ENCODE assay signal across 10 mouse cellular contexts in genomic region chr7:126825403-126825802, GRCm38 (mm10). TPM values are rescaled to one million over a fixed set of nuclear protein-coding genes. Genes with fewer than 3 reads are reported as not detected.
A peak's percentile ranks its signal among the peaks of the same experiment; 100 is the strongest.
DNase-seq lines count a peak whose midpoint lies in the region; ATAC-seq and TF ChIP-seq lines count a peak whose summit lies in the region.
"Had no signal": no experiment of that assay in that cellular context is flagged by ENCODE, and none has a peak within 500 bp of the region (broad histone marks: within the 10 kb centered on the region; RNA-seq: fewer than 3 reads in every experiment).

No protein-coding gene starts in this region.

- no peak for TF ChIP-seq CTCF in liver, postnatal 0 days (IDR thresholded peaks at IDR 0.05; ENCODE audit: low read depth)

- no peaks in the 10 kb centered on the region for H3K9me3 ChIP-seq in liver, postnatal 0 days (ENCODE audit: low read length)
- H3K9me3 ChIP-seq in hindbrain, embryonic 13.5 days: no peaks in the 10 kb centered on the region
- H3K9me3 ChIP-seq in neural tube, embryonic 12.5 days: no peaks in the 10 kb centered on the region
- H3K9me3 ChIP-seq: limb, embryonic 15.5 days had no signal

- no peak for ATAC-seq in liver, postnatal 0 days
- no peak for ATAC-seq in hindbrain, embryonic 13.5 days (ENCODE audit: low FRiP score)
- ATAC-seq in neural tube, embryonic 12.5 days (ENCODE audit: low FRiP score, low read depth): no peak

- 20% methylated on average over 8 of the region's 8 CpGs for WGBS in liver, postnatal 0 days (ENCODE audit: insufficient replicate concordance)
- 31% methylated on average over 8 of the region's 8 CpGs for WGBS in hindbrain, embryonic 13.5 days
- 26% methylated on average over 8 of the region's 8 CpGs for WGBS in neural tube, embryonic 12.5 days

- TF ChIP-seq EP300 in liver, postnatal 0 days (IDR thresholded peaks at IDR 0.05; ENCODE audit: low read depth): no peak

- H3K27ac ChIP-seq in liver, postnatal 0 days (ENCODE audit: low read depth): no peak overlapping the region
- H3K27ac ChIP-seq in hindbrain, embryonic 13.5 days: no peak overlapping the region
- no peak overlapping the region for H3K27ac ChIP-seq in neural tube, embryonic 12.5 days
- H3K27ac ChIP-seq: limb, embryonic 15.5 days had no signal

- no peak overlapping the region for H3K4me3 ChIP-seq in liver, postnatal 0 days (ENCODE audit: low read depth, low read length)
- peak overlapping the region; percentile 70 for H3K4me3 ChIP-seq in hindbrain, embryonic 13.5 days
- H3K4me3 ChIP-seq in neural tube, embryonic 12.5 days: no peak overlapping the region; the same call in 1 of the 2 replicates
- H3K4me3 ChIP-seq: limb, embryonic 15.5 days had no signal

- H3K36me3 ChIP-seq in liver, postnatal 0 days (replicated peaks; ENCODE audit: insufficient read depth, low read length): no peaks in the 10 kb centered on the region
- H3K36me3 ChIP-seq in hindbrain, embryonic 13.5 days: peaks cover 27% of the 10 kb centered on the region
- H3K36me3 ChIP-seq in neural tube, embryonic 12.5 days: peaks cover 7% of the 10 kb centered on the region; the same call in 1 of the 2 replicates
- H3K36me3 ChIP-seq: limb, embryonic 15.5 days had no signal

- DNase-seq in liver, postnatal 0 days: peak; percentile 53
- DNase-seq in liver: no peak
- DNase-seq in embryo, embryonic 11 days: peak; percentile 54
- DNase-seq in urinary bladder, postnatal 14 days (ENCODE audit: low spot score): no peak
- DNase-seq in cerebellum, postnatal 36 days: no peak
- no peak for DNase-seq in spleen, adult 12 weeks (ENCODE audit: low spot score)
- DNase-seq: kidney, adult 18-20 months had no signal

- peaks cover 37% of the 10 kb centered on the region for H3K27me3 ChIP-seq in liver, postnatal 0 days (ENCODE audit: insufficient read depth, low read length)
- H3K27me3 ChIP-seq in hindbrain, embryonic 13.5 days: no peaks in the 10 kb centered on the region
- peaks cover 17% of the 10 kb centered on the region; the same call in 1 of the 2 replicates for H3K27me3 ChIP-seq in neural tube, embryonic 12.5 days (replicated peaks)

- no peak overlapping the region for H3K9ac ChIP-seq in liver, postnatal 0 days (replicated peaks)
- H3K9ac ChIP-seq in hindbrain, embryonic 13.5 days: peak overlapping the region; percentile 87
- H3K9ac ChIP-seq in neural tube, embryonic 12.5 days: 0 out of 2 replicates have a peak overlapping the region, but pooled peaks have one; percentile 33
- H3K9ac ChIP-seq: limb, embryonic 15.5 days had no signal

- no peak overlapping the region for H3K4me2 ChIP-seq in liver, postnatal 0 days (ENCODE audit: low read depth, low read length)
- peak overlapping the region; percentile 73 for H3K4me2 ChIP-seq in hindbrain, embryonic 13.5 days
- peak overlapping the region; percentile 73 for H3K4me2 ChIP-seq in neural tube, embryonic 12.5 days (replicated peaks)
- H3K4me2 ChIP-seq: limb, embryonic 15.5 days had no signal

- H3K4me1 ChIP-seq in liver, postnatal 0 days (ENCODE audit: insufficient read depth): no peaks in the 10 kb centered on the region
- H3K4me1 ChIP-seq in hindbrain, embryonic 13.5 days (replicated peaks): peaks cover 66% of the 10 kb centered on the region
- peaks cover 44% of the 10 kb centered on the region for H3K4me1 ChIP-seq in neural tube, embryonic 12.5 days

RNA-seq across cellular contexts. Expression of gene 4930451I11Rik, which starts 6.0 kb away (rescaled TPM):
- not detected in 2 replicates for polyA plus RNA-seq in liver, postnatal 0 days (2015; fragmentation: Nextera tagmentation; extraction: Ambion mirVana)
- not detected in 2 replicates for polyA plus RNA-seq in hindbrain, embryonic 13.5 days (2015; fragmentation: Nextera tagmentation; extraction: Ambion mirVana)
- not detected in 2 replicates for polyA plus RNA-seq in neural tube, embryonic 12.5 days (2016; fragmentation: Nextera tagmentation; extraction: Ambion mirVana)
- polyA plus RNA-seq: limb, embryonic 15.5 days had no signal

RNA-seq across cellular contexts. Expression of gene Doc2a, which starts 21.8 kb away (rescaled TPM):
- polyA plus RNA-seq in liver, postnatal 0 days (2015; fragmentation: Nextera tagmentation; extraction: Ambion mirVana): not detected in 2 replicates
- 7.1 and 9.3 TPM in 2 replicates for polyA plus RNA-seq in hindbrain, embryonic 13.5 days (2015; fragmentation: Nextera tagmentation; extraction: Ambion mirVana)
- 6.2 and 9.1 TPM in 2 replicates for polyA plus RNA-seq in neural tube, embryonic 12.5 days (2016; fragmentation: Nextera tagmentation; extraction: Ambion mirVana)

RNA-seq across cellular contexts. Expression of gene Fam57b, which starts 27.9 kb away (rescaled TPM):
- polyA plus RNA-seq in liver, postnatal 0 days (2015; fragmentation: Nextera tagmentation; extraction: Ambion mirVana): 0.06 and 0.09 TPM in 2 replicates
- polyA plus RNA-seq in hindbrain, embryonic 13.5 days (2015; fragmentation: Nextera tagmentation; extraction: Ambion mirVana): 52.1 and 55.6 TPM in 2 replicates
- polyA plus RNA-seq in neural tube, embryonic 12.5 days (2016; fragmentation: Nextera tagmentation; extraction: Ambion mirVana): 21.4 and 25.8 TPM in 2 replicates

RNA-seq across cellular contexts. Expression of gene Ppp4c, which starts 33.1 kb away (rescaled TPM):
- 69.9 and 72.1 TPM in 2 replicates for polyA plus RNA-seq in liver, postnatal 0 days (2015; fragmentation: Nextera tagmentation; extraction: Ambion mirVana)
- polyA plus RNA-seq in hindbrain, embryonic 13.5 days (2015; fragmentation: Nextera tagmentation; extraction: Ambion mirVana): 196 and 214 TPM in 2 replicates
- polyA plus RNA-seq in neural tube, embryonic 12.5 days (2016; fragmentation: Nextera tagmentation; extraction: Ambion mirVana): 293 and 310 TPM in 2 replicates

RNA-seq across cellular contexts. Expression of gene Hirip3, which starts 36.4 kb away (rescaled TPM):
- 6.5 and 7.2 TPM in 2 replicates for polyA plus RNA-seq in liver, postnatal 0 days (2015; fragmentation: Nextera tagmentation; extraction: Ambion mirVana)
- polyA plus RNA-seq in hindbrain, embryonic 13.5 days (2015; fragmentation: Nextera tagmentation; extraction: Ambion mirVana): 20.2 and 25.7 TPM in 2 replicates
- polyA plus RNA-seq in neural tube, embryonic 12.5 days (2016; fragmentation: Nextera tagmentation; extraction: Ambion mirVana): 29.1 and 33.5 TPM in 2 replicates

Comparison
In these comparisons a context has a peak if more than half of its experiments do, and no peak if none do; other contexts are left out.
1. DNase-seq: peak in liver, postnatal 0 days (single experiment) and embryo, embryonic 11 days (single experiment); none in liver (single experiment), urinary bladder, postnatal 14 days (single experiment), cerebellum, postnatal 36 days (0 of 2) and spleen, adult 12 weeks (single experiment).
2. RNA of gene Fam57b, which starts 27.9 kb away (polyA plus RNA-seq): 52.1 to 55.6 TPM in hindbrain, embryonic 13.5 days and 21.4 to 25.8 TPM in neural tube, embryonic 12.5 days; 0.06 to 0.09 TPM in liver, postnatal 0 days; every median in the first group is over 10 times any median in the second.